Mouse (Mus musculus) adrenal gland, postnatal 10 days (tissue): ENCODE data around the gene Ubxn6. TPM values are rescaled to one million over a fixed set of nuclear protein-coding genes. Genes with fewer than 3 reads are reported as not detected.
"Not testable (repeated sequence)": the region's sequence is repeated elsewhere in the genome, so short reads cannot be mapped to it uniquely, and the experiment has no call there.

Source experiments
- DNase-seq: peaks from one replicate; pipeline ENCODE4 v3.0.0; 2021; ENCODE audit warnings: mixed read lengths
- total RNA-seq, 2 experiments: library from RNA; stranded (reverse); gene quantifications; 2 replicates each; pipeline ENCODE4 v1.2.3; 2021

The Ubxn6 gene
- total RNA-seq, 2 experiments from 2014 or later = 77.5 to 78.9 TPM

GRCm38 (mm10) chr17:56102158-56102557 is 27.3 kb upstream of the Ubxn6 start:
- no peak for DNase-seq

GRCm38 (mm10) chr17:56100811-56101210 is 26.0 kb upstream of the Ubxn6 start:
- no peak for DNase-seq

- DNase-seq = peak; percentile 53
These were observed 24.1 kb upstream of the Ubxn6 start for GRCm38 (mm10) chr17:56098711-56099572.

- DNase-seq = no peak
These were observed 23.4 kb upstream of the Ubxn6 start for GRCm38 (mm10) chr17:56098180-56098579.

GRCm38 (mm10) chr17:56096883-56097282 is 22.1 kb upstream of the Ubxn6 start:
- no peak for DNase-seq

DNA sequence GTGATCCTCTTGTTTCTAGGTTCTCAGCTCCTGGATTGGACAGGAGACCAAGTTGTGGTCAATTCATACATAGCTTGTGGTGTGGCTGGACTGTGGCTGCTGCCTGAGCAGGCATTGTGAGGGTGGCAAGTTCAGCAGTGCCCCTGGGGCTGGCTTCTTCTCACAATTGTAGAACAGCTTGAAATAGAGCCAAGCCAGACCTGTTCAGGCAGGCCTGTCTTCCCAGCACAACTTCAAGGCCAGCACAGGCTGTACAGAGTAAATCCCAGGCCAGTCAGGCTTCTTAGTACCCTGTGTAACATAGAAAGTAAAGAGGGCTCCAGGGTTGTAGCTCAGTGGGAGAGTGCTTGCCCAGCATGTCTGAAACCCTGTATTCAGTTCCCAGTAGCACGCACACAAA is 18.0 kb upstream of the Ubxn6 start:
- DNase-seq = no peak

DNA sequence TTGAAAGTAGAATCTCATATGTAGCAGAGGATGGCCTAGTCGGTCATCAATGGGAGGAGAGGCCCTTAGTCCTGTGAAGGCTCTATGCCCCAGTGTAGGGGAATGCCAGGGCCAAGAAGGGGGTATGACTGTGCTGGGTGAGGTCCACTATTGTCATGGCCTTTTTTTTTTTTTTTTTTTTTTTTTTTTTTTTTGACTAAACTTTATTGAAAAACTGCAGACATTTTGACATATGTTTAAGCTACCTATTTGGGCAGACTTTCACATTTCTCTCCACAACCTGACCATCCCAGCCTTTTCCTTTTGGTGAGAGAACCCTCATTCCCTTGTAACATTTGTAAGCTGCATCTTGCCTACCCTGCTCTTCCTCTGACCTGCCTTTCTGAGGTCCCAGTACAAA is 17.5 kb upstream of the Ubxn6 start:
- no peak for DNase-seq

DNA sequence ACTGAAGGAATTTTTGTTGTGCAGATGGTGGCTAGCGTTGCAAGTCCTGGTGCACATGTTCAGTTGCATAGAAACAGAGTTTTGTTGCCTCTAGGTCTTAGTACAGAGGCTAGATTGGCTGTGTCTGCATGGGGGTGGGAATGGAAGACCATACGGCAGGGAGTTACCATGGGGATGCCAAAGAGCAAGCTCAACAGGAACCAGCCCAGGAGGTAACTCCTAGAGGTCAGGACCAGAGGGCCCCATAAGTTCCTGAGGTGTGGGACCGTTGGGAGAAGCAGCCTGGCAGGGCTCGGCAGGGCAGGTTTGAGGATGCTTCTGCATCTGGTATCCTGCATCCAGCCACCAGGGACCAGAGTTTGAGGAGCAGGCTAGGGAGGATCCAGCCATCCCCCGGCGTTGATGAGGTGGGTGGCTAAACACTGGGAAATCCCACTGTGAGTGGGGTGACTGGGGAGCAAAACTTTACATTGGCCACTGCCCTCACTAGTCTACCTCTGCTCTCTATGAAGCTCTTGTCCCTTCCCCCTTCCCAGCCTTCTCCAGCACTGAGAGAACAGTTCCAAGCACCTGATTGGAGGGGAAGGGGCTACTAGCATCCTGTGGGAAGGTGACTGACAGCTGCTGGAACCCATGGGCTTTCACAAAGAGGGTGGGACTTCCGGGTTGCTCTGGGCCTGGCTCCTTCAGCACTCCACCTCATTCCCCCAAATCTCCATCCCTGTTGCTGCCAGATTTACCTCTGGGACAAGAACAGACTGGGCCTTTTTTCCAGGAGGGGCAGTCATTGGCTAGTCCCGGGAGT is 6.2 kb upstream of the Ubxn6 start:
- DNase-seq = no peak

DNA sequence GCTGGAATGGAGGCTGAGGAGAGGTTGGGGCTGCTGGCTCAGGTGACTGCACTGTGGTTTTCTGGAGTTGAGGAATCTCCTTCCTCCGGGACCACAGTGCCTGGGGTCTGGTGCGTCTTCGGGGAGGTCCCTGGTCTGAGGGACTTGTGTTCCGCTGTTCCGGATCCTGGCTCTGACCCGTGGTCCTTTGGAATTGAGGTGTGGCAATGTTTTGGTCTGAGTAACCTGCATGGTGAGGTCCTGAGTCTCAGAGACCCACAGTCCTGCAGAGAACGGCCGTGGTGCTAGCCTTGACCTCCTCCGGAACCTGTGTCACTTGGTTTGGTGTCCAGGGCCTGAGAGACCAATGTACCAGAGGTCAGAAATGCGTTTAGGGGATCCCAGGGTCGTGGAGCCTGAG is 5.1 kb upstream of the Ubxn6 start:
- DNase-seq = no peak

DNA sequence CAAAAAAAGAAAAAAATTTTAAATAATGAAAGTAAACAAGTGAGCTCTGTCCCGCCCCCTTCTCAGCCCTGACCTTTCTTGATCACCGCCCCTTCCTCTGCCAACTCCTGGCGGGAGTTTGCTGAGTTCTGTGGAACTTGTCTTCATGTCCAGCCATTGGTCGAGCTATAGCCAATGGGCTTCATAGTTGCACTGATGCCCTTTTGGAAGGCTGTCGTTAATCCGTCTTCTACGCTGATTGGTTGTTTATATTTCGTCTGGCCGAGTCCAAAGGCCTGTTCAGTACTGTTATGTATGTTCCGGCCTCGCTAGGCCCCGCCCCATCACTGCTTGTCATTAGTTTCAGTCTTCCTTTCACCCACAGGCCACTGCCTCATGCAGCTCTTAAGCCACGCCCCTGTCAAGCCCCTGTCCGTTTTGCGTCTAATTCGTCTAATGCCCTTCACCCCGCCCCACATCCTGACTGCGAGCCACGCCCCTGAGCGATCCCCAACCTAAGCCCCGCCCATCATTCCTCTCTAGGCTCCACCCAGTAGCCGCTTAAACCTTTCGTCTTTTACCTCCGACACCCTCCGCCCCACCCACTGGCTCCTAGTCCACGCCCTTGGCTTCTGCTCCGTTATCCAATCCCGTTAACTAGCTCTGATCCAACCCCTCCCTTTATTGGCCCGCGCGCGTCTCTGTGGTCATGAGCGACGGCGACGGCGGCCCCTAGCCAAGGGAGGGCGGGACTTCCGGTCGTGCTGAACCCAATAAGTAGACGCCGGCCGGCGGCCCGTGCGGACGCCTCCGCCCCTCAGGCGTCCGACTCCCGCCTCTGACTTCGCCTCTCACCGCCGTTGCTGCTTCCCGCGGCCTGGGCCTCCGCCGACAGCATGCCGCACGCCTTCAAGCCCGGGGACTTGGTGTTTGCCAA is 4.3 kb upstream of the Ubxn6 start, which contains the start of gene Hdgfl2:
Hdgfl2 (plus strand) TSS at position 755 of the 916 bp plus-strand sequence.
- peak; percentile 99 for DNase-seq

GRCm38 (mm10) chr17:56078361-56078760 is 3.5 kb upstream of the Ubxn6 start:
- not testable (repeated sequence) for DNase-seq

DNA sequence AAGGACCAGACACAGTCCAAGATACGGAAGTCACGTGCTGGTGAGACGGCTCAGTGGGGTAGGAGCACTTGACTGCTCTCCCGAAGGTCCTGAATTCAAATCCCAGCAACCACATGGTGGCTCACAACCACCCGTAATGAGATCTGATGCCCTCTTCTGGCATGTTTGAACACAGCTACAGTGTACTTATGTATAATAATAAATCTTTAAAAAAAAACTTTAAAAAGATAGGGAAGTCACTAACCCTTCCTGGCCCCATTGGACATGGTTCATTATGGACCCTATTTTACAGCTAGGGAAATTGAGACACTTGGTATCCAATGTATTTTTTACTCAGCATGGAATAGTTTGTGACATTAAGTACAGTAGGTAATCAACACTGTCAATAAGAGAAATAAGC is 2.7 kb upstream of the Ubxn6 start:
- DNase-seq = no peak

DNA sequence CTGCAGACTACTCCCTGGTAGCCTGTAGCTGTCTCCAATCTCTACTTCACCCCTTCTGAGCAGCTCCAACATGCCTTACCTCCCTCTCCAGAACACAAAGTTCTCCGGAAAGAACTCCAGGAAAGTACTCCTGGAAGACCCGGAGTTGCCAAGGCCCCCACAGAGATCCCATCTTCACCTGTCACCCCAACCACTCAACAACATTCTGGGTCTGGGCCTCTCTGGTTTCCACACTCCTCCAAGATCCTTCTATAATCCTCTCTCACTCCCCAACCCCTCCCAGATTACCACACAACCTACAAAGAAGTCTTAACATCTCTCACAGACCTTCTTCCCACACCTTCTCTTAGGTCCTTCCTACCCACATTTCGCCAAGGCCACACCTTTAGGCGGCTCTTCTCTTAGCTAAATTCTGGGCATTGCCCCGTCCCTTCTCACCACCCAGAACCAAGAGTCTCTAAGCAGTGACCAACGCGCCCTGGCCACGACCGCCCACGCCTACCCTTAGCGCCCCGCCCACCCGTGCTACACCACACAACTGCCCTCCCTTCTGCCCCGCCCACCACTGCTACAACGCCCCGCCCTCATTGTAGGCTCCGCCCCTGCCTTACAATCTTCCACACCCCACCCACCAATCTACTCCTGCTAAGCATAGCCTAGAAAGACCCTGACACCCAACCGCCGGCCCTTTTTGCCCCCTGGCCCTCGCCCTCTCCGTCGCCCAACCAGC is 566 bp downstream of the Ubxn6 start:
- peak; percentile 93 for DNase-seq

GRCm38 (mm10) chr17:56072243-56072642 is 2.6 kb downstream of the Ubxn6 start:
- no peak for DNase-seq

- DNase-seq = no peak
These were observed 3.7 kb downstream of the Ubxn6 start for GRCm38 (mm10) chr17:56071126-56071525.

DNA sequence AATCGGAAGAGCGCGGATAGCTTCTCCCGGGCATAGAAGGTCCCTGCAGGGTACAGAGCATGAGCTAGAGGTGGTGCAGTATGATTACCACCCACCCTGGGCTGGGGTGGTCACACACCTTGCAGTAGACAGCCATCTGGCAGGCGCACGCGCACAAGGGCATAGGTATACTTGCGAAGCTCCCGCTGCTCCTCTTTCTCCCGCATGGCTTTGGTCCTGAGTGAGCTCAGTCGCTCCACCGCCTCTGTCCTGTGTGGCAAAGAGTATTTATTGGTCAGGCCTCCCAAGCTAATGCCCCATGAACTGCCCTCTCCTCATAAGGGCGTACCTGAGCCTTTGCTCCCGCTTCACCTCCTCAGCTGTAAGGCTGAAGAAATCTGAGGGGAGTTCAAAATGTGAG is 5.8 kb downstream of the Ubxn6 start:
- DNase-seq = no peak

GRCm38 (mm10) chr17:56066451-56066850 is 8.4 kb downstream of the Ubxn6 start:
- DNase-seq = no peak

- not testable (repeated sequence) for DNase-seq
These were observed 9.1 kb downstream of the Ubxn6 start for GRCm38 (mm10) chr17:56065715-56066114.

DNA sequence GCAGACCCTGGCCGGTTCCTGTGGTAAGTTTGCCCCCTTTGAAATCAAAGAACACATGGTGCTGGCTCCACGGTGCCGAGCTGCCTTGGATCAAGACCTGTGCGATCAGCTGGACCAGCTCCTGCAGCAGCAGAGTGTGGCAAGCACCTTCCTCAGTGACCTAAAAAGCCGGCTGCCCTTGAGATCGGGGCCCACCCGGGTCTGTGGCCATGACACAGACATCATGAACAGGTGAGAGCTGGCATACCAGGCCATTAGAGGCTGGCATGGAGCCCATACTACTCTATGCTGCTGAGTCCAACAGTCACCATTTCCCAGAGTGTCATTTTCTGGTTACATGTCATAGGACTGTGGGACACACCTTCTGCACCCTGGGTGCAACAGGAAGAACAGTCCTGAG is 12.7 kb downstream of the Ubxn6 start:
- no peak for DNase-seq

DNA sequence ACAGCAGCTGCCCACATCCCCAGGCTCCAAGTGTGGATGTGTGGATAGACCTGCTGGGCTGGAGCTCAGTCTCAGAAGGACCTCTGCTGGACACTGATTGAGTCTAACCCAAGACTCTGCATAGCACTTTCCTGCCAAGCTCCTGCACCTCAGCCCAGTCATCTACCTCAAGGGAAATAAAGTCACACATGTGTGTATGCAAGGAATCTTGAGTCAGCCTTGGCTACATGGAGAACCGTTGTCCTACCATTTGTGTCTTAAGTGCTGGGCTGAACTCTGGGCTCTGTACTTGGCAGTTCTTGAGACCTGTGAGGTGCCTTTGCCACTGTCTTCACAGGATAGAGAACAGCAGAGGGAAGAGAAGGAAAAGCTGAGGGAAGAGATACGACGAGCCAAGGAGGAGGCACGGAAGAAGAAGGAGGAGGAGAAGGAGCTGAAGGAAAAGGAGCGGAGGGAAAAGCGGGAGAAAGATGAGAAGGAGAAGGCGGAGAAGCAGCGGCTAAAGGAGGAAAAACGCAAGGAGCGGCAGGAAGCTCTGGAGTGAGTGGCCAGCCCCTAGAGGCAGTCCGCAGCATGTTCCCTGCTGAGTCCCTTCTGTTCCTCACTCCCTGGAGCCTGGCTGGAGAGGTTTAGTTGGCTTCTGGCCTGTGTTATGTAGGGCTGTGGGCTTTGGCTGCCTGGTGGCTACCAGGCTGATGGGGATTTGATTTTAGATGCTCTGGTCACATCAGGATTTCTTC is 17.3 kb downstream of the Ubxn6 start:
- DNase-seq = no peak
